11 mouse cellular contexts compared by ENCODE assay signal in genomic region chr10:91249681-91250195, GRCm38 (mm10).
DNase-seq lines count a peak whose midpoint lies in the region; ATAC-seq and TF ChIP-seq lines count a peak whose summit lies in the region.
"Had no signal": no experiment of that assay in that cellular context is flagged by ENCODE, and none has a peak within 500 bp of the region (broad histone marks: within the 10 kb centered on the region; RNA-seq: fewer than 3 reads in every experiment).

No protein-coding gene starts in this region.

- 50% methylated on average over 18 of the region's 18 CpGs for WGBS in heart, embryonic 13.5 days
- WGBS in heart, embryonic 10.5 days = 52% methylated on average over 18 of the region's 18 CpGs
- WGBS in midbrain, embryonic 15.5 days = 66% methylated on average over 18 of the region's 18 CpGs
- 63% methylated on average over 18 of the region's 18 CpGs for WGBS in midbrain, embryonic 13.5 days
- WGBS in heart, postnatal 0 days = 45% methylated on average over 18 of the region's 18 CpGs
- 34% methylated on average over 18 of the region's 18 CpGs for WGBS in neural tube, embryonic 15.5 days

- no peak for DNase-seq in heart, embryonic 10.5 days (ENCODE audit: low spot score)
- no peak for DNase-seq in heart, postnatal 0 days (ENCODE audit: low spot score)
- no peak for DNase-seq in spleen, adult 18-20 months
- no peak for DNase-seq in adrenal gland, adult (ENCODE audit: inconsistent age in 2 of 2, low spot score in 1 of 2)
- DNase-seq: cerebellum, adult 11-12 months; thymus, adult 18-20 months had no signal

- no peaks in the 10 kb centered on the region; the same call in 1 of the 2 replicates for H3K9me3 ChIP-seq in heart, embryonic 13.5 days
- no peaks in the 10 kb centered on the region for H3K9me3 ChIP-seq in heart, embryonic 10.5 days
- no peaks in the 10 kb centered on the region for H3K9me3 ChIP-seq in midbrain, embryonic 15.5 days
- no peaks in the 10 kb centered on the region for H3K9me3 ChIP-seq in midbrain, embryonic 13.5 days
- H3K9me3 ChIP-seq in heart, postnatal 0 days (replicated peaks; ENCODE audit: control insufficient read depth, low read length) = no peaks in the 10 kb centered on the region
- no peaks in the 10 kb centered on the region for H3K9me3 ChIP-seq in neural tube, embryonic 15.5 days (replicated peaks)

- ATAC-seq in heart, embryonic 13.5 days (ENCODE audit: extremely low read depth, insufficient number of reproducible peaks, low FRiP score, low TSS enrichment) = no peak
- no peak for ATAC-seq in midbrain, embryonic 15.5 days (replicated peaks)
- ATAC-seq in midbrain, embryonic 13.5 days = no peak
- no peak for ATAC-seq in heart, postnatal 0 days (ENCODE audit: insufficient read depth, low read depth)
- no peak for ATAC-seq in neural tube, embryonic 15.5 days (ENCODE audit: low FRiP score)

- H3K9ac ChIP-seq in heart, embryonic 13.5 days = peak overlapping the region; percentile 58
- no peak overlapping the region for H3K9ac ChIP-seq in midbrain, embryonic 15.5 days
- H3K9ac ChIP-seq in midbrain, embryonic 13.5 days (replicated peaks) = no peak overlapping the region
- H3K9ac ChIP-seq in heart, postnatal 0 days (replicated peaks; ENCODE audit: low read depth, low read length) = no peak overlapping the region; the same call in 1 of the 2 replicates
- no peak overlapping the region for H3K9ac ChIP-seq in neural tube, embryonic 15.5 days (replicated peaks)

- H3K4me1 ChIP-seq in heart, embryonic 13.5 days = no peaks in the 10 kb centered on the region
- H3K4me1 ChIP-seq in heart, embryonic 10.5 days = no peaks in the 10 kb centered on the region
- no peaks in the 10 kb centered on the region for H3K4me1 ChIP-seq in midbrain, embryonic 15.5 days
- no peaks in the 10 kb centered on the region for H3K4me1 ChIP-seq in midbrain, embryonic 13.5 days (replicated peaks)
- no peaks in the 10 kb centered on the region for H3K4me1 ChIP-seq in heart, postnatal 0 days (ENCODE audit: control insufficient read depth, insufficient read depth)
- no peaks in the 10 kb centered on the region for H3K4me1 ChIP-seq in neural tube, embryonic 15.5 days

- no peaks in the 10 kb centered on the region for H3K27me3 ChIP-seq in heart, embryonic 13.5 days (replicated peaks)
- no peaks in the 10 kb centered on the region for H3K27me3 ChIP-seq in heart, embryonic 10.5 days (ENCODE audit: insufficient read depth, poor library complexity, severe bottlenecking)
- H3K27me3 ChIP-seq in midbrain, embryonic 15.5 days (replicated peaks) = no peaks in the 10 kb centered on the region
- no peaks in the 10 kb centered on the region for H3K27me3 ChIP-seq in midbrain, embryonic 13.5 days
- H3K27me3 ChIP-seq in heart, postnatal 0 days (ENCODE audit: control insufficient read depth, insufficient read depth, low read length) = no peaks in the 10 kb centered on the region
- no peaks in the 10 kb centered on the region for H3K27me3 ChIP-seq in neural tube, embryonic 15.5 days (replicated peaks)

- TF ChIP-seq CTCF in heart, postnatal 0 days (IDR thresholded peaks at IDR 0.05; ENCODE audit: low read depth) = no peak

- TF ChIP-seq EP300 in heart, postnatal 0 days (IDR thresholded peaks at IDR 0.05; ENCODE audit: low read depth) = no peak

- H3K27ac ChIP-seq in heart, embryonic 13.5 days (replicated peaks) = no peak overlapping the region
- no peak overlapping the region for H3K27ac ChIP-seq in heart, embryonic 10.5 days
- no peak overlapping the region for H3K27ac ChIP-seq in midbrain, embryonic 15.5 days
- no peak overlapping the region for H3K27ac ChIP-seq in midbrain, embryonic 13.5 days
- no peak overlapping the region for H3K27ac ChIP-seq in heart, postnatal 0 days (ENCODE audit: low read depth)
- no peak overlapping the region for H3K27ac ChIP-seq in neural tube, embryonic 15.5 days (replicated peaks)
- H3K27ac ChIP-seq: macrophage had no signal

- peak overlapping the region; percentile 59 for H3K4me2 ChIP-seq in heart, embryonic 13.5 days
- peak overlapping the region; percentile 3; the same call in 1 of the 2 replicates for H3K4me2 ChIP-seq in midbrain, embryonic 15.5 days
- no peak overlapping the region for H3K4me2 ChIP-seq in midbrain, embryonic 13.5 days (replicated peaks)
- H3K4me2 ChIP-seq in heart, postnatal 0 days (ENCODE audit: low read depth, low read length) = peak overlapping the region; percentile 49
- H3K4me2 ChIP-seq in neural tube, embryonic 15.5 days = peak overlapping the region; percentile 48

- H3K36me3 ChIP-seq in heart, embryonic 13.5 days = no peaks in the 10 kb centered on the region
- no peaks in the 10 kb centered on the region for H3K36me3 ChIP-seq in heart, embryonic 10.5 days
- H3K36me3 ChIP-seq in midbrain, embryonic 15.5 days (replicated peaks) = no peaks in the 10 kb centered on the region
- H3K36me3 ChIP-seq in midbrain, embryonic 13.5 days = no peaks in the 10 kb centered on the region
- no peaks in the 10 kb centered on the region for H3K36me3 ChIP-seq in heart, postnatal 0 days (replicated peaks; ENCODE audit: control insufficient read depth, insufficient read depth, low read length)
- no peaks in the 10 kb centered on the region for H3K36me3 ChIP-seq in neural tube, embryonic 15.5 days

- H3K4me3 ChIP-seq in heart, embryonic 13.5 days = peak overlapping the region; percentile 33
- H3K4me3 ChIP-seq in heart, embryonic 10.5 days = no peak overlapping the region
- no peak overlapping the region for H3K4me3 ChIP-seq in midbrain, embryonic 15.5 days
- H3K4me3 ChIP-seq in midbrain, embryonic 13.5 days (replicated peaks) = no peak overlapping the region
- H3K4me3 ChIP-seq in heart, postnatal 0 days (ENCODE audit: low read depth, low read length) = peak overlapping the region; percentile 21; the same call in 1 of the 2 replicates
- 0 out of 2 replicates have a peak overlapping the region, but pooled peaks have one; percentile 4 for H3K4me3 ChIP-seq in neural tube, embryonic 15.5 days (replicated peaks)

Comparison
In these comparisons a context has a peak if more than half of its experiments do, and no peak if none do; other contexts are left out.
1. H3K4me3 ChIP-seq: peak in heart, embryonic 13.5 days (single experiment), heart, postnatal 0 days (single experiment) and neural tube, embryonic 15.5 days (single experiment); none in heart, embryonic 10.5 days (single experiment), midbrain, embryonic 15.5 days (single experiment) and midbrain, embryonic 13.5 days (single experiment).